8 mouse cellular contexts compared by ENCODE assay signal in the genomic region with DNA sequence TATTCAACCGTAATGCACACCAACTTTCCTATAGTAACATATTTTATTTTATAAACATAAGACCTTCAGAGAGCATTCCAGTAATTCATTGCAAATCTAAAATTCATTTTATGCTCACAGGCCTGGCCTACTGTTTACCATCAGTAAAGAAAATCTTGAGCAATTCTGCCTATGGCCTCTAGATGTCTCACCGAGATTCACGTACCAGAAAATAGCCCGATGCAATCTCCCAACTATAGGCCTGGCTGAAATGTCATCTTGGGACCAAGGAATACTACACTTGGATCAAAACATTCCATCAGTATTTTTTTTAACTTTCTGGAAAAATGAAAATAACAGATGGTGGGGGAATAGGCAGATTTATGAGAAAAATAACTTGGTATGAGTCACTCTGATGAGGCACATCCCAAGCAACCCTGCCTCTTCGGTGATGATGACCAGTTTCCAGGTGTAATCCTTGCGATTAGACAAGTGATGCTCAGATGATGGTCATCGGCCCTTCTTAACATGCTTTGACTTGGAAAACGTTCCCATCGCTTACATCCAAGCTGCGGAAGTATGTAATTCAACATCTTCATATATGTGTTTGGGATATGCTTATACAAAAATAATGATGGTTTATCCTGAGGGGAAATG.
DNase-seq lines count a peak whose midpoint lies in the region; ATAC-seq and TF ChIP-seq lines count a peak whose summit lies in the region.

No protein-coding gene starts in this region.

- ATAC-seq in kidney, embryonic 15.5 days (replicated peaks; ENCODE audit: low FRiP score): 0 out of 2 replicates have a peak, but pooled peaks have one; percentile 58

- peak; percentile 8 for DNase-seq in layer of hippocampus, adult 9-11 months
- DNase-seq in layer of hippocampus, adult 9-10 months (ENCODE audit: low spot score): no peak
- peak; percentile 8 for DNase-seq in MN1 (ENCODE audit: low spot score)
- DNase-seq in cerebellum, adult 9-10 months: peak; percentile 45
- DNase-seq in retina, embryonic 14.5 days (ENCODE audit: low spot score): peak; percentile 75
- no peak for DNase-seq in thymus, adult 2 months
- DNase-seq in right cerebral cortex, postnatal 14 days: no peak

- no peak overlapping the region for H3K4me3 ChIP-seq in kidney, embryonic 15.5 days (replicated peaks)
- no peak overlapping the region for H3K4me3 ChIP-seq in thymus, adult 2 months (ENCODE audit: control insufficient read depth, insufficient read depth, low read length)

- no peak overlapping the region for H3K4me2 ChIP-seq in kidney, embryonic 15.5 days

- H3K4me1 ChIP-seq in kidney, embryonic 15.5 days: no peaks in the 10 kb centered on the region
- no peaks in the 10 kb centered on the region for H3K4me1 ChIP-seq in thymus, adult 2 months (replicated peaks; ENCODE audit: control insufficient read depth, insufficient read depth, low read length)

- no peak overlapping the region for H3K9ac ChIP-seq in kidney, embryonic 15.5 days

- H3K9me3 ChIP-seq in kidney, embryonic 15.5 days (replicated peaks): no peaks in the 10 kb centered on the region

- no peak for TF ChIP-seq POLR2A in thymus, adult 2 months (IDR thresholded peaks at IDR 0.05; ENCODE audit: control insufficient read depth, extremely low read depth, insufficient read depth, low read length, poor library complexity)

- no peak overlapping the region for H3K27ac ChIP-seq in kidney, embryonic 15.5 days
- H3K27ac ChIP-seq in thymus, adult 2 months (ENCODE audit: control insufficient read depth, insufficient read depth, low read length): no peak overlapping the region

- TF ChIP-seq CTCF in thymus, adult 2 months (IDR thresholded peaks at IDR 0.05; ENCODE audit: borderline replicate concordance, control insufficient read depth, extremely low read depth, insufficient read depth, low read length, poor library complexity): no peak

- H3K36me3 ChIP-seq in kidney, embryonic 15.5 days: no peaks in the 10 kb centered on the region
- no peaks in the 10 kb centered on the region for H3K36me3 ChIP-seq in thymus, adult 2 months (ENCODE audit: control insufficient read depth, insufficient read depth, low read length)

- no peaks in the 10 kb centered on the region for H3K27me3 ChIP-seq in kidney, embryonic 15.5 days
- no peaks in the 10 kb centered on the region for H3K27me3 ChIP-seq in thymus, adult 2 months (ENCODE audit: control insufficient read depth, insufficient read depth, low read length)

- WGBS in kidney, embryonic 15.5 days: 60% methylated on average over 10 of the region's 10 CpGs
- 64% methylated on average over 10 of the region's 10 CpGs for WGBS in thymus, adult 2 months

Comparison
In these comparisons a context has a peak if more than half of its experiments do, and no peak if none do; other contexts are left out.
1. DNase-seq: peak in layer of hippocampus, adult 9-11 months (single experiment), MN1 (single experiment), cerebellum, adult 9-10 months (single experiment) and retina, embryonic 14.5 days (single experiment); none in layer of hippocampus, adult 9-10 months (single experiment), thymus, adult 2 months (single experiment) and right cerebral cortex, postnatal 14 days (single experiment).